Mouse (Mus musculus) intestine, embryonic 15.5 days (tissue): ENCODE measurements at regions not wholly inside any gene's neighbourhood (a gene's known extent, or its start where the extent isn't known, plus 50 kb on each side); places are given as distances from the start of the nearest gene placed in this dataset.
"Not testable (repeated sequence)": the region's sequence is repeated elsewhere in the genome, so short reads cannot be mapped to it uniquely, and the experiment has no call there.

Experiments used
- ATAC-seq: fragments of 200-750 bp; cut with Nextera tagmentation; 2 replicates; pipeline ENCODE4 v1.8.0; 2017; ENCODE audit warnings: moderate TSS enrichment, moderate library complexity
- H3K27ac ChIP-seq: fragments of 300-500 bp; sonication (generic); 2 replicates; pipeline ENCODE4 v1.5.1; 2015; ENCODE audit warnings: mild to moderate bottlenecking, inconsistent platforms
- H3K27me3 ChIP-seq: fragments of 300-500 bp; sonication (generic); replicated peaks from 2 replicates; pipeline ENCODE4 v1.6.1; 2015; ENCODE audit warnings: inconsistent platforms
- H3K36me3 ChIP-seq: fragments of 300-500 bp; sonication (generic); 2 replicates; pipeline ENCODE4 v1.6.1; 2015; ENCODE audit warnings: inconsistent platforms
- H3K4me1 ChIP-seq: fragments of 300-500 bp; sonication (generic); replicated peaks from 2 replicates; pipeline ENCODE4 v1.6.1; 2015; ENCODE audit warnings: inconsistent platforms
- H3K4me2 ChIP-seq: fragments of 300-500 bp; sonication (generic); replicated peaks from 2 replicates; pipeline ENCODE4 v1.6.1; 2015; ENCODE audit warnings: mild to moderate bottlenecking, inconsistent platforms
- H3K4me3 ChIP-seq: fragments of 300-500 bp; sonication (generic); replicated peaks from 2 replicates; pipeline ENCODE4 v1.5.1; 2015; ENCODE audit warnings: inconsistent platforms
- H3K9ac ChIP-seq: fragments of 300-500 bp; sonication (generic); 2 replicates; pipeline ENCODE4 v1.6.1; 2015; ENCODE audit warnings: inconsistent platforms
- H3K9me3 ChIP-seq: fragments of 300-500 bp; sonication (generic); 2 replicates; pipeline ENCODE4 v1.6.1; 2016; ENCODE audit warnings: inconsistent platforms
- WGBS: fragments of 180-500 bp; shearing (Covaris S2); methylation state at CpG from one replicate; pipeline ENCODE4 v1.1.7; 2015; 5-methylcytosine and 5-hydroxymethylcytosine counted together

DNA sequence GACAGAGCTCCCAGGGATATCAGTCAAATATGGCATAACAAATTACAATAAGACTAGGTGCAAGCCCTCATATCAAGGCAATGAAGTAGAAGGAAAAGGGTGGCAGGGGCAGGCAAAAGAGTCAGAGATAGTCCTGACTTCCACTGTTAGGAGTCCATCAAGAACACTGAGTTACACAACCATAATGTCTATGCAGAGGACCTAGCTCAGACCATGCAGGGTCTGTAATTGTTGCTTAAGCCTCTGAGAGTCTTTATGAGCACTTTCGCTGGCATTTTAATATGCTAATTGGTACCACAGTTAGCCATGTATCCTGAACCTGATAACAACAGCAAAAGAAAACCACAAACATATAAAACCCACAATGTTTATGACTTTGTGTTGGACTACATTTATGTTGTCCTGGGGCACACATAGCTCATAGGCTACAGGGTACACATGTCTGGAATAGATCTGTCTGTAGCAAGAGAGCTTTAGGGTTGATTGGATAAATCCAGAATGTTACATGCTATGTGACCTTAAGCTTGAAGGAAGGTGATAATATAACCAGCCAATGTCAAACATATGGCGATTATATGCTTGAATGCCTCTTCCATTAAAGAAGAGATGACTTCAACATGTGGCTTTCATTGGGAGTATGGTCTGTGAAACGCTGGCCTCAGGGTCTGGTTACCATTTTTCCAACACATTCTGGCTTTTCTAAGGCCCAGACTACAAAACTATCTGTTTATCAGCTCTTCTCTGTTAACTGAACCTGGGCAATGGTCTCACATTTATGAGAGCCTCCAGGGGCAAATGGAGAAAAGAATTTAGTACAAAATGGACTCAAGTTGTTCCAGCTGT is 836.6 kb downstream of the Gm9195 start:
- Histone ChIP-seq H3K36me3 (no peaks in the 10 kb centered on the region), H3K4me3 (no peak overlapping the region), H3K27ac (no peak overlapping the region), H3K4me2 (no peak overlapping the region), H3K27me3 (no peaks in the 10 kb centered on the region), H3K9me3 (no peaks in the 10 kb centered on the region), H3K9ac (no peak overlapping the region), H3K4me1 (no peaks in the 10 kb centered on the region)
- WGBS: 83% methylated on average over 3 of the region's 3 CpGs
- ATAC-seq: no peak

DNA sequence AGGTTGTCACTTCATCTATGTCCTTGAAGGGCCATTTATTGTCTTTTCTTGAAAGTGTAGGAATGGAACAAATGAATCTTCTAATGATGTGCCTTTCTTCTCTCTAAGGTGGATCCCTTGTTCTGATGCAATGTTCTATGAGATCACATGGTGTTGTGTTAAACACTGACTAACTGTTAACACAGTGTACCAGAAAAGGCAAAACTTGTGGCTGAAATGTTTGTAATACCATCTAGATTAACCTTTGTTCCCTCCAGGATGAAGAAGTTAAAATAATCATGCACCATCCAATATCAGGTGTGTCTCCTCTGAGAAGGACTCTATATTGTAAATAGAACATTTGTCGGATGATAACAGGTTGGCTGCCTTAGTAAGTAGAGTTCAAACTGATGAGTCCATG is 849.1 kb downstream of the Gm9195 start:
- H3K4me2 ChIP-seq: no peak overlapping the region
- no peak for ATAC-seq
- WGBS: 92% methylated on average over 1 of the region's 1 CpGs

DNA sequence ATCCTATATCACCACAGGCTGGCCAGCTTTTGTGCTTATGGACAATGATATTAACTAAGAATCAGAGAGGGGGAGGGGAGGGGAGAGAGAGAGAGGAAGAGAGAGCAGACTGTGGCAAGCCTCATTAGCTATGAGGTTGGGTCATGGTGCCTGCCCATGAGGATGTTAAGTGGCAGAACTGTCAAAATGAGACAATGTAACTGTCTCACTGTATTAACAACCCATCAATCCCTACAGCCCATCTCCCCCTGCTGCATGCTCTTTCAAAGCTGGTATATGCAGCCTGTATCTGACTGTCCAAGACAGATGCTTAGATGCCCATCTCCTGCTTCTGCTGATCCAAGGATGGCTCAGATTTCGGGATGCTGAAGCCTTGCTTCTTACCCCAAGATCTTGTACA is 852.6 kb downstream of the Gm9195 start:
- 70% methylated on average over 1 of the region's 1 CpGs for WGBS
- no peaks in the 10 kb centered on the region for H3K4me1 ChIP-seq
- no peak overlapping the region for H3K9ac ChIP-seq
- no peaks in the 10 kb centered on the region for H3K27me3 ChIP-seq
- H3K4me3 ChIP-seq: no peak overlapping the region
- H3K27ac ChIP-seq: no peak overlapping the region
- ATAC-seq: no peak
- H3K4me2 ChIP-seq: no peak overlapping the region
- H3K36me3 ChIP-seq: no peaks in the 10 kb centered on the region
- no peaks in the 10 kb centered on the region for H3K9me3 ChIP-seq

More for the DNA sequence above, 849.1 kb downstream of the Gm9195 start:
- H3K9ac ChIP-seq: no peak overlapping the region
- no peaks in the 10 kb centered on the region for H3K4me1 ChIP-seq
- H3K36me3 ChIP-seq: no peaks in the 10 kb centered on the region
- no peak overlapping the region for H3K27ac ChIP-seq
- H3K27me3 ChIP-seq: no peaks in the 10 kb centered on the region
- no peaks in the 10 kb centered on the region for H3K9me3 ChIP-seq
- H3K4me3 ChIP-seq: no peak overlapping the region

DNA sequence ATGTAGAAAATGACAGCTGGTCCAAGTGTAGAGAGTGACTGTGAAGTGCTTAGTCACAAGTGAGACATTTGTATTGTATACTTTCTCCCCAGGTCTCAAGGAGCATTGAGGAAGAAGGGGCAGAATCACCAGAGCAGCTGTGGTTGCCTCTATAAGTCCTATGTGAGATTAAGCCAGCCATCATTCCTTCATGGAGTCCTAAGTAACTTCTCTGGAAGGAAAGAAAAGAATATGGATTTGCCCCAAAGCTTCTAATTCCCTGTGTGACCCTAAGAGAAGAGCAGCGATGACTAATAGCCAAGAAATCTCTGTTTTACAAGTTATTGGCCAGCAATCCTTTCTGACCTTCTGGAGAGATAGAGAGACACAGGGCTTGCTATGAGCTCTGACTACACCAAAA is 856.5 kb downstream of the Gm9195 start:
- no peak overlapping the region for H3K27ac ChIP-seq
- no peaks in the 10 kb centered on the region for H3K9me3 ChIP-seq
- H3K4me1 ChIP-seq: no peaks in the 10 kb centered on the region
- H3K4me3 ChIP-seq: no peak overlapping the region
- ATAC-seq: no peak
- H3K27me3 ChIP-seq: no peaks in the 10 kb centered on the region
- 95% methylated on average over 1 of the region's 1 CpGs for WGBS
- H3K9ac ChIP-seq: no peak overlapping the region
- H3K36me3 ChIP-seq: no peaks in the 10 kb centered on the region
- no peak overlapping the region for H3K4me2 ChIP-seq

DNA sequence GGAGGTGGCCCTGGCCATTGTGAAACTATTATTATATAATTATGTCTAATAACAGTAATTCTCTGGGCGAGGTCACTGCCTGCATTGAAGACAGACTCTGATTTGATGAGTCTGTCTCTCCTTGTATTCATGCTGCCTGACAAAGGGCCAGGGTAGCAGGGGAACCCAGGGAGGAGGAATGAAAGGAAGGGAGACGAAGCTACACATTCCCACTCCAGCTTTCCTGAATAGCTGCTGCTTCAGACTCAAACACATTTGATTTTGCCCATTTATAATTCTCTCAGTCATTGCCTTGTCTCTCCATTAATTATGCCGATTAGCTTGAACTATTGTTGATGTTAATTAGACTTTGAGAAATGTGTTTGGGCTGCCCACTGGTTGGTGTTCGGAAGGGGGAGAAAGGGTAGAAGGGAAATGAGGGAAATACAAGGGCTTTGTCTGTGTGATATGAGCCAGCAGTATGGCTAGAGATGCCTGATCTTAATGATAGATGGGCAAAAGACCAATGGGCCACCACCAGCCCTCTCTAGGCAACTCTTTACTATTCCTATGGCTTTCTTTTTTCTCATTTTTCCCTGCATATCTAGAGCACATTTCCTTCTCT is 881.8 kb downstream of the Gm9195 start:
- H3K4me2 ChIP-seq: no peak overlapping the region
- no peaks in the 10 kb centered on the region for H3K4me1 ChIP-seq
- no peak overlapping the region for H3K9ac ChIP-seq
- H3K27ac ChIP-seq: no peak overlapping the region
- H3K36me3 ChIP-seq: no peaks in the 10 kb centered on the region
- no peaks in the 10 kb centered on the region for H3K27me3 ChIP-seq
- H3K4me3 ChIP-seq: no peak overlapping the region
- no peak for ATAC-seq
- 74% methylated on average over 4 of the region's 4 CpGs for WGBS
- H3K9me3 ChIP-seq: no peaks in the 10 kb centered on the region

DNA sequence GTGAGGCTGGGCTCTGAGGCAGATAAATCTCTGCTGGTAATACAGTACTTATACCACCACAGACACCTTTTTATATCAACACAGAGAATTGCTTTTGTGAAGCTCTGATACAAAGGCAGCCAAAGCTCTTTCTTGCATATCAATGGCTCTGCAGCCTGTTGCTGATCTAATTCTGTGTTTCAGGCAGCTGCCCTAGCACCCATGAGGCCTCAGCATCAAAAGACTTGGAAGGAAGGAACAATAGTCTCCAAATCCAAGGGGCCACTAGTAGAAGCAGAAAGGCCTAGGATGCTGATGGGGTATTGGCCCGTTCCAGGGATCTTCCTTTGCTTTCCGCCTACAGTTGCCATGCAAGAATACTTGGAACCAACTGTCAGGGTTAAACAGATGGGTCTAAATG is 887.9 kb downstream of the Gm9195 start:
- Histone ChIP-seq H3K4me2 (no peak overlapping the region), H3K4me1 (no peaks in the 10 kb centered on the region), H3K27me3 (no peaks in the 10 kb centered on the region), H3K4me3 (no peak overlapping the region), H3K9ac (no peak overlapping the region), H3K36me3 (no peaks in the 10 kb centered on the region), H3K27ac (no peak overlapping the region), H3K9me3 (no peaks in the 10 kb centered on the region)
- 82% methylated on average over 2 of the region's 2 CpGs for WGBS
- ATAC-seq: no peak

DNA sequence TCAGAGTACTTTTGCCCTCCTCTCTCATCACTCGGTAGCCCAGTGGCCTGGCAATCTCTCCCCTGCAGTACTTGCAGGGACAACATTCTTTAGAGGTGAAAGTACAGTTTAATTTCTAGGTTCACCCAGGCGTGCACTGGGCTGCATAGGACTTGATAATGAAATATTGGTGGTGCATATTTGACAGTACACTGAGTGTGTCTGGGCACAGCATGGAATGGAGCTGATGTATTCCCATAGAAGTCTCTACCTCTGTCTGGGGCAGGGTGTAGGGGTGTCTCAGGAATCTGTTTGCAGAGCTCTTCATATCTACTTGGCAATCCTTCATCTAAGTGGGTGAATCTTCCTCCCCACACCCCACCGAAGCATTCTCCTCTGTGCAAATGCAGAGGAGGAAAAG is 893.8 kb downstream of the Gm9195 start:
- no peak for ATAC-seq
- Histone ChIP-seq H3K4me3 (no peak overlapping the region), H3K9me3 (no peaks in the 10 kb centered on the region), H3K4me2 (no peak overlapping the region), H3K36me3 (no peaks in the 10 kb centered on the region), H3K27me3 (no peaks in the 10 kb centered on the region), H3K27ac (no peak overlapping the region), H3K9ac (no peak overlapping the region), H3K4me1 (no peaks in the 10 kb centered on the region)
- WGBS: 57% methylated on average over 3 of the region's 3 CpGs

DNA sequence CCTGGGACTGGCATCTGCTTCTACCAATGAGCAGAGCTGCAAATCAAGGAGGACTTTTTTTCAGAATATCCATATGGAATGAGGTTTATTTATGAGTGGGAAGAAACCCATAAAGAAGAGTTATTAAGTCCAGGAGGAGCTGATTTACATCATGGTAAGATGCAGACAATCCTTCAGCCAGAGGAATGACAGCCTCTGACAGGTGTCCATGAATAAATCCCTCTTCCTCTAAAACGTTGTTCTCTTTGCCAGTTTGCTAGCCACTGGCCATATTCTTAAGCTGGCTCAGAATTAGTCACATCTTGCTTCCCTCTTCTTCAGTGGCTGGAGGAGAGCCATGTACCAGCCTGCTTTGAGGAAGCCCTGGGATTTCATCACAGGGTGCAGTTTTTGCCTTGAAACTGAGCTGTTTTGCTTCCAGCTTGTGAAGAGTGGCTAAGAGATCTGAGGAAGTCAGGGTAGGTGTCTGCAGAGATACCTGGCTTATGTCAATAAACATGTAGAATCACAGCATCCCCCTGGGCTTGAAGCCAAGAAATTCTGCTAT is 902.9 kb downstream of the Gm9195 start:
- no peak overlapping the region for H3K4me3 ChIP-seq
- H3K27me3 ChIP-seq: no peaks in the 10 kb centered on the region
- H3K4me2 ChIP-seq: no peak overlapping the region
- no peak overlapping the region for H3K27ac ChIP-seq
- WGBS: 48% methylated on average over 1 of the region's 1 CpGs
- H3K9ac ChIP-seq: no peak overlapping the region
- no peaks in the 10 kb centered on the region for H3K4me1 ChIP-seq
- no peak for ATAC-seq
- H3K36me3 ChIP-seq: no peaks in the 10 kb centered on the region
- H3K9me3 ChIP-seq: no peaks in the 10 kb centered on the region

DNA sequence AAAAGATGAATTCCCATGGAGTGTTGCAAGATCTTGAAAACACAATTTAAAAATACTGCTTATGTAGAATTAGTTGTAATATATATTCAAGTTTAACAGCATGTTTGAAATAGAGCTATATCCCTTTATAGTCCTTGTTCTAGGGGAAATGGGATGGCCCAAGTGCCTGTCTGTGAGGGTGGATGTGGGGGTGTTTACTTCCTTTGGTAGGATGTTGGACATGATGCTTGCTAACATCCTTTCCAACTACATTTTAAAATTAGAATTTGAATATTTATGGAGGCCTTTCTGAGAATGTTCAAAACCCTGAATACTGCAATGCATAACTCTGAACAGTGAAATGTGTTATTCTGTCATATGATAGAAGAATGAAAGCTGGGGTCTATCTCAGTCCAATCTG is 903.6 kb downstream of the Gm9195 start:
- Histone ChIP-seq H3K9me3 (no peaks in the 10 kb centered on the region), H3K4me1 (no peaks in the 10 kb centered on the region), H3K4me2 (no peak overlapping the region), H3K27me3 (no peaks in the 10 kb centered on the region), H3K27ac (no peak overlapping the region), H3K36me3 (no peaks in the 10 kb centered on the region), H3K4me3 (no peak overlapping the region), H3K9ac (no peak overlapping the region)
- ATAC-seq: no peak

DNA sequence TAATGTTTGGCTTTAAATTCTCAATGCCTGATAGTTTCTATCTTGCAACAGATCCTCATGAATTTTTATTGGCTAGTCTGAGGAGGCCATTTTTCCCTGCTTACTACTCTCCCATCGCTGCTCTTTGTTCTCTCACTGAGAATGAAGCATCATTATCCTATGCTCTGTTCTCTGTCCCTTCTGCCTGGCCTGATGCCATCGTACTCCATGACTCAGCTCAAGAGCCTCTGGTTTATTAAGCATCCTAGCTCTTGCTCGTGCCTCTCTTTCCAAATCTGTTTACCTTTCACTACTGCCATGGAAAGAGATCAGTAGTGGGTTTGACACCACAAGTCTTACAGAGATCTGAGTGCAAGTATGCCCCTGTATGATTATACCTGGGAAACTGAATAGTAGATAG is 926.8 kb downstream of the Gm9195 start:
- no peaks in the 10 kb centered on the region for H3K36me3 ChIP-seq
- no peak for ATAC-seq
- 56% methylated on average over 3 of the region's 3 CpGs for WGBS
- no peaks in the 10 kb centered on the region for H3K9me3 ChIP-seq
- no peaks in the 10 kb centered on the region for H3K4me1 ChIP-seq
- no peak overlapping the region for H3K27ac ChIP-seq
- no peak overlapping the region for H3K4me3 ChIP-seq
- H3K4me2 ChIP-seq: no peak overlapping the region
- no peak overlapping the region for H3K9ac ChIP-seq
- no peaks in the 10 kb centered on the region for H3K27me3 ChIP-seq

DNA sequence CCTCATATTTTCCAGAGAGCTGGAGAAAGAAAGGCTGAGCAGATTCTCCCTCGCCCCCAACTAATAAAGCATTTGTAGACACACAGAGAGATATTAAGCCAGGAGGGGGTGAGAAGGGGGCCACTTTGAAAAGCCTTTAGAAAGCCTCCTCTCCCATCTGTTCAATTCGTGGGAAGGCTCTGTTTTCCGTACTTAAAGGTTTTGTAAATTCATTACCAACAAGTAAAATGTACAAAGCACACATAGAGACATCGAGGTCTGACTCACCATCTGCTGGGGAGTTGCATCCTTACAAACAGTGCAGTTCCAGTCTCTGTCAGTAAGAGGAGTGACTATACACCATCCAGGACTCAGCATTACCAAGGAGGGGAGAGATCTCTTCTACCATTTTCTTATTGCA is 929.7 kb downstream of the Gm9195 start:
- Histone ChIP-seq H3K27ac (no peak overlapping the region), H3K9ac (no peak overlapping the region), H3K4me2 (no peak overlapping the region), H3K27me3 (no peaks in the 10 kb centered on the region), H3K36me3 (no peaks in the 10 kb centered on the region), H3K4me1 (no peaks in the 10 kb centered on the region), H3K9me3 (no peaks in the 10 kb centered on the region), H3K4me3 (no peak overlapping the region)
- no peak for ATAC-seq
- 78% methylated on average over 4 of the region's 4 CpGs for WGBS

DNA sequence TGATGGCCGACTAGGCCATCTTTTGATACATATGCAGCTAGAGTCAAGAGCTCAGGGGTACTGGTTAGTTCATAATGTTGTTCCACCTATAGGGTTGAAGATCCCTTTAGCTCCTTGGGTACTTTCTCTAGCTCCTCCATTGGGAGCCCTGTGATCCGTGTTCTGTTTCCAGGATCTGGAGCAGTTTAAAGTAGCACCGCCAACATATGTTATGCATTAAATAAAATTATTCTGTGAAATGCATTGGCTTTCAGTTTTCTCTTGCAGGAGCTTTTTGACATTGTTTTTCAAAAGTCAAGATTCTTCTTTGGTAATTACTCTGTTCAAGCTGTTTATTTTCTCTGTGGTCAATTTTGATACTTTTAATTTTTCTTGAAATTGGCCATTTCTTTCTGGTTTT is 937.3 kb downstream of the Gm9195 start:
- whole genome bisulfite sequencing: 83% methylated on average over 2 of the region's 3 CpGs
- not testable (repeated sequence) for ATAC-seq, H3K4me3 ChIP-seq, H3K27me3 ChIP-seq, H3K36me3 ChIP-seq, H3K9me3 ChIP-seq, H3K27ac ChIP-seq, H3K9ac ChIP-seq, H3K4me2 ChIP-seq, H3K4me1 ChIP-seq

DNA sequence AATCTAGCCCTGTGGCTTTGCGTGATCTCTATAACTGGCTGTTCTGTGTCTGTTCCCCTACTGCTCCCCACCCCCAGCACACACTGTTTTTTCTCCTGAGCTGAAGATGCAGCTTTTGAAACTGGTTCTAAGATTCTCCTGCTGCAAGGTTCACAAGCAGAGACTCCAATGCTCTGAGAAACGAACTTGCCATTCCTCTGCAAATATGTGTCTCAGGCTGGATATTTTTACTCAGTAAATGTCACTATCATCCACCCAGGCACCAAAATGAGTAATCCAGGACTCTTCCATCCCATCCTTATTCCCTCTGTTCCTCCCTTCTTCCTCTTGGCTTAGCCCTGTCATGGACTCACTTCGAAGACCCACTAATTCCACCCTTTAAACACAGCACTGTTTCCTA is 943.9 kb upstream of the Fam160b2 start:
- no peaks in the 10 kb centered on the region for H3K36me3 ChIP-seq
- no peaks in the 10 kb centered on the region for H3K9me3 ChIP-seq
- H3K4me1 ChIP-seq: no peaks in the 10 kb centered on the region
- no peaks in the 10 kb centered on the region for H3K27me3 ChIP-seq
- WGBS: 87% methylated on average over 3 of the region's 3 CpGs
- no peak overlapping the region for H3K4me2 ChIP-seq
- H3K4me3 ChIP-seq: no peak overlapping the region
- H3K9ac ChIP-seq: no peak overlapping the region
- ATAC-seq: no peak
- H3K27ac ChIP-seq: no peak overlapping the region
